Mouse (Mus musculus) midbrain, embryonic 14.5 days (tissue): Measurements from ENCODE around the gene Klf12. TPM values are rescaled to one million over a fixed set of nuclear protein-coding genes. Genes with fewer than 3 reads are reported as not detected.

Experiments used
- ATAC-seq: fragments of 200-750 bp; cut with Nextera tagmentation; 2 replicates; pipeline ENCODE4 v1.8.0; 2017; ENCODE audit warnings: moderate number of reproducible peaks, moderate library complexity; ENCODE audit not compliant: low FRiP score, low TSS enrichment
- DNase-seq: peaks from one replicate; pipeline ENCODE4 v3.0.0-alpha.2; 2015
- H3K27ac ChIP-seq: fragments of 300-500 bp; sonication (generic); replicated peaks from 2 replicates; pipeline ENCODE4 v1.5.1; 2014; ENCODE audit warnings: mild to moderate bottlenecking, low read depth, low read length, moderate library complexity
- H3K27me3 ChIP-seq: fragments of 300-500 bp; sonication (generic); 2 replicates; pipeline ENCODE4 v1.6.1; 2014; ENCODE audit warnings: low read length, control low read depth, mixed read lengths; ENCODE audit not compliant: control insufficient read depth, insufficient read depth
- H3K36me3 ChIP-seq: fragments of 300-500 bp; sonication (generic); 2 replicates; pipeline ENCODE4 v1.6.1; 2014; ENCODE audit warnings: low read length, control low read depth; ENCODE audit not compliant: control insufficient read depth, insufficient read depth
- H3K4me1 ChIP-seq: fragments of 300-500 bp; sonication (generic); 2 replicates; pipeline ENCODE4 v1.6.1; 2014; ENCODE audit warnings: mild to moderate bottlenecking, antibody characterized with exemption, low read length, control low read depth; ENCODE audit not compliant: control insufficient read depth, insufficient read depth
- H3K4me2 ChIP-seq: fragments of 300-500 bp; sonication (generic); 2 replicates; pipeline ENCODE4 v1.6.1; 2014; ENCODE audit warnings: mild to moderate bottlenecking, low read length, moderate library complexity
- H3K4me3 ChIP-seq: fragments of 300-500 bp; sonication (generic); replicated peaks from 2 replicates; pipeline ENCODE4 v1.5.1; 2014; ENCODE audit warnings: low read depth, low read length
- H3K9ac ChIP-seq: fragments of 300-500 bp; sonication (generic); replicated peaks from 2 replicates; pipeline ENCODE4 v1.6.1; 2014; ENCODE audit warnings: mild to moderate bottlenecking, low read length, moderate library complexity
- H3K9me3 ChIP-seq: fragments of 300-500 bp; sonication (generic); 2 replicates; pipeline ENCODE4 v1.6.1; 2016; ENCODE audit warnings: low read length, control low read depth, mixed read lengths; ENCODE audit not compliant: control insufficient read depth
- WGBS: fragments of 180-500 bp; shearing (Covaris S2); extraction: QIAGEN DNeasy Blood & Tissue Kit; methylation state at CpG from one replicate; pipeline ENCODE4 v1.1.7; 2014; 5-methylcytosine and 5-hydroxymethylcytosine counted together
- polyA plus RNA-seq: library from polyadenylated mRNA; unstranded; fragments of >200 nt; fragmentation: Nextera tagmentation; extraction: Ambion mirVana; gene quantifications from 2 replicates; pipeline ENCODE4 v1.2.1, GENCODE M21; 2014

Gene Klf12
- 36.4 and 61.4 TPM in 2 replicates for polyA plus RNA-seq

- DNase-seq (peak; percentile 92), ATAC-seq (peak; percentile 87)
- under 1% methylated on average over 40 of the region's 40 CpGs for WGBS
Measured at GRCm38 (mm10) chr14:100284119-100284860, at the start of gene Klf12. TSS of gene Klf12 (minus strand) at chr14:100284679.

GRCm38 (mm10) chr14:100333369-100333768 lies 48.9 kb upstream of the Klf12 start:
- ATAC-seq (no peak), DNase-seq (no peak)
- no peaks in the 10 kb centered on the region for H3K9me3 ChIP-seq
- 79% methylated on average over 2 of the region's 2 CpGs for WGBS
- no peak overlapping the region for H3K4me3 ChIP-seq
- H3K4me2 ChIP-seq = no peak overlapping the region
- H3K36me3 ChIP-seq = no peaks in the 10 kb centered on the region
- H3K27ac ChIP-seq = no peak overlapping the region
- H3K27me3 ChIP-seq = no peaks in the 10 kb centered on the region
- H3K4me1 ChIP-seq = no peaks in the 10 kb centered on the region
- H3K9ac ChIP-seq = no peak overlapping the region

More at GRCm38 (mm10) chr14:100284119-100284860, at the start of gene Klf12:
- H3K27ac ChIP-seq = peak within 1 kb of the TSS; percentile 98
- H3K4me3 ChIP-seq = peak within 1 kb of the TSS; percentile 63
- H3K9ac ChIP-seq = peak within 1 kb of the TSS; percentile 86
- H3K4me2 ChIP-seq = peak within 1 kb of the TSS; percentile 93
- H3K9me3 ChIP-seq = peaks cover 7% of the 10 kb centered on the region; the same call in 1 of the 2 replicates
- no peaks in the 10 kb centered on the region for H3K36me3 ChIP-seq
- H3K4me1 ChIP-seq = peaks cover 13% of the 10 kb centered on the region
- H3K27me3 ChIP-seq = no peaks in the 10 kb centered on the region

GRCm38 (mm10) chr14:100328602-100329276 lies 44.3 kb upstream of the Klf12 start:
- H3K27ac ChIP-seq = no peak overlapping the region
- H3K4me1 ChIP-seq = no peaks in the 10 kb centered on the region
- ATAC-seq = no peak
- no peaks in the 10 kb centered on the region for H3K9me3 ChIP-seq
- H3K4me3 ChIP-seq = no peak overlapping the region
- DNase-seq = no peak
- no peaks in the 10 kb centered on the region for H3K36me3 ChIP-seq
- no peak overlapping the region for H3K4me2 ChIP-seq
- no peaks in the 10 kb centered on the region for H3K27me3 ChIP-seq
- no peak overlapping the region for H3K9ac ChIP-seq
- 85% methylated on average over 6 of the region's 6 CpGs for WGBS

GRCm38 (mm10) chr14:100324303-100324702 lies 39.8 kb upstream of the Klf12 start:
- Histone ChIP-seq H3K27me3 (no peaks in the 10 kb centered on the region), H3K4me3 (no peak overlapping the region), H3K9me3 (peaks cover 10% of the 10 kb centered on the region), H3K27ac (no peak overlapping the region), H3K4me2 (no peak overlapping the region), H3K36me3 (no peaks in the 10 kb centered on the region), H3K9ac (no peak overlapping the region), H3K4me1 (no peaks in the 10 kb centered on the region)
- DNase-seq (no peak), ATAC-seq (no peak)
- 90% methylated on average over 7 of the region's 7 CpGs for WGBS

GRCm38 (mm10) chr14:100322012-100322411 lies 37.5 kb upstream of the Klf12 start:
- no peaks in the 10 kb centered on the region for H3K27me3 ChIP-seq
- no peak overlapping the region for H3K4me2 ChIP-seq
- H3K4me3 ChIP-seq = no peak overlapping the region
- H3K36me3 ChIP-seq = no peaks in the 10 kb centered on the region
- H3K9ac ChIP-seq = no peak overlapping the region
- no peaks in the 10 kb centered on the region for H3K4me1 ChIP-seq
- no peak overlapping the region for H3K27ac ChIP-seq
- DNase-seq (no peak), ATAC-seq (no peak)
- WGBS = 96% methylated on average over 6 of the region's 6 CpGs
- H3K9me3 ChIP-seq = peaks cover 10% of the 10 kb centered on the region

GRCm38 (mm10) chr14:100316780-100317179 lies 32.3 kb upstream of the Klf12 start:
- Histone ChIP-seq H3K4me3 (no peak overlapping the region), H3K4me2 (no peak overlapping the region), H3K9me3 (no peaks in the 10 kb centered on the region), H3K27ac (no peak overlapping the region), H3K36me3 (no peaks in the 10 kb centered on the region), H3K9ac (no peak overlapping the region), H3K27me3 (no peaks in the 10 kb centered on the region), H3K4me1 (no peaks in the 10 kb centered on the region)
- 64% methylated on average over 4 of the region's 4 CpGs for WGBS
- ATAC-seq (no peak), DNase-seq (no peak)

GRCm38 (mm10) chr14:100314099-100314498 lies 29.6 kb upstream of the Klf12 start:
- Histone ChIP-seq H3K4me1 (no peaks in the 10 kb centered on the region), H3K9me3 (no peaks in the 10 kb centered on the region), H3K27ac (no peak overlapping the region), H3K4me3 (no peak overlapping the region), H3K4me2 (no peak overlapping the region), H3K27me3 (no peaks in the 10 kb centered on the region), H3K36me3 (no peaks in the 10 kb centered on the region), H3K9ac (no peak overlapping the region)
- no peak for ATAC-seq
- WGBS = 56% methylated on average over 4 of the region's 4 CpGs
- no peak for DNase-seq

- ATAC-seq = no peak
- H3K4me3 ChIP-seq = no peak overlapping the region
Measured at GRCm38 (mm10) chr14:100300905-100301304, 16.4 kb upstream of the Klf12 start.

GRCm38 (mm10) chr14:100298892-100299291 lies 14.4 kb upstream of the Klf12 start:
- H3K4me2 ChIP-seq = no peak overlapping the region
- no peak for DNase-seq
- H3K36me3 ChIP-seq = no peaks in the 10 kb centered on the region
- H3K4me1 ChIP-seq = no peaks in the 10 kb centered on the region
- no peak overlapping the region for H3K27ac ChIP-seq
- no peak for ATAC-seq
- no peaks in the 10 kb centered on the region for H3K27me3 ChIP-seq
- H3K9ac ChIP-seq = no peak overlapping the region
- WGBS = 83% methylated on average over 6 of the region's 6 CpGs
- no peak overlapping the region for H3K4me3 ChIP-seq
- no peaks in the 10 kb centered on the region for H3K9me3 ChIP-seq

More at GRCm38 (mm10) chr14:100300905-100301304, 16.4 kb upstream of the Klf12 start:
- Histone ChIP-seq H3K9ac (no peak overlapping the region), H3K27ac (no peak overlapping the region), H3K4me2 (no peak overlapping the region), H3K4me1 (no peaks in the 10 kb centered on the region), H3K27me3 (no peaks in the 10 kb centered on the region), H3K36me3 (no peaks in the 10 kb centered on the region), H3K9me3 (no peaks in the 10 kb centered on the region)
- 84% methylated on average over 1 of the region's 1 CpGs for WGBS
- no peak for DNase-seq
